Mouse (Mus musculus) spleen, embryonic (tissue): ENCODE data around the gene Il17ra.

Experiments
- CTCF ChIA-PET: fragments of 350-600 bp; sonication (Branson Sonifier 250); formaldehyde crosslinking; loops from one replicate; lab custom pipeline; 2022; lab: Charles Lee

The Il17ra gene

GRCm38 (mm10) chr6:120496544-120496943 is 33.5 kb downstream of the Il17ra start:
- CTCF ChIA-PET = no interaction called here

- CTCF ChIA-PET = no interaction called here
Observed at GRCm38 (mm10) chr6:120504051-120504450, 41.0 kb downstream of the Il17ra start.

- CTCF ChIA-PET = no interaction called here
Observed at GRCm38 (mm10) chr6:120505531-120505930, 42.5 kb downstream of the Il17ra start.

GRCm38 (mm10) chr6:120508645-120509044 is 45.6 kb downstream of the Il17ra start:
- CTCF ChIA-PET = no interaction called here

GRCm38 (mm10) chr6:120509975-120510374 is 46.9 kb downstream of the Il17ra start:
- CTCF ChIA-PET = no interaction called here

GRCm38 (mm10) chr6:120510425-120510824 is 47.4 kb downstream of the Il17ra start:
- CTCF ChIA-PET = no interaction called here

GRCm38 (mm10) chr6:120511212-120511611 is 48.2 kb downstream of the Il17ra start:
- CTCF ChIA-PET = no interaction called here

- CTCF ChIA-PET = no interaction called here
Observed at GRCm38 (mm10) chr6:120516422-120516821, 53.4 kb downstream of the Il17ra start.

- CTCF ChIA-PET = no interaction called here
Observed at GRCm38 (mm10) chr6:120516879-120517278, 53.8 kb downstream of the Il17ra start.

- CTCF ChIA-PET = no interaction called here
Observed at GRCm38 (mm10) chr6:120517311-120517710, 54.3 kb downstream of the Il17ra start.

- CTCF ChIA-PET = interaction anchor here (0.6 kb wide), 1 partner anchor 112 kb away, joined by 3 read pairs; no protein-coding TSS in a partner anchor
Observed at GRCm38 (mm10) chr6:120519647-120520046, 56.6 kb downstream of the Il17ra start.

- CTCF ChIA-PET = no interaction called here
Observed at GRCm38 (mm10) chr6:120524796-120525195, 61.7 kb downstream of the Il17ra start.

GRCm38 (mm10) chr6:120529123-120529522 is 66.1 kb downstream of the Il17ra start:
- CTCF ChIA-PET = no interaction called here

- CTCF ChIA-PET = no interaction called here
Observed at GRCm38 (mm10) chr6:120531020-120531965, 68.2 kb downstream of the Il17ra start, which contains the start of gene Hdhd5. Hdhd5 (minus strand) TSS chr6:120531319.

- CTCF ChIA-PET = interaction anchor here (0.6 kb wide), 1 partner anchor 104 kb away, joined by 4 read pairs; no protein-coding TSS in a partner anchor
Observed at GRCm38 (mm10) chr6:120532594-120532993, 69.5 kb downstream of the Il17ra start.

- CTCF ChIA-PET = interaction anchor here (0.6 to 0.7 kb wide), 2 partner anchors 90 to 142 kb away, joined by 3 to 4 read pairs; no protein-coding TSS in a partner anchor
Observed at GRCm38 (mm10) chr6:120536337-120536736, 73.3 kb downstream of the Il17ra start.
